Mouse (Mus musculus) bone marrow macrophage, adult 2 months (primary cell): Measurements from ENCODE around the gene Chchd10.

Source experiments
- CTCF ChIP-seq: IDR thresholded peaks from 2 replicates; pipeline ENCODE4 v1.5.1; 2012; ENCODE audit warnings: low read depth, mild to moderate bottlenecking, low read length, moderate library complexity
- POLR2A ChIP-seq: IDR thresholded peaks from 2 replicates; pipeline ENCODE4 v1.6.1; 2012; ENCODE audit warnings: mild to moderate bottlenecking, low read depth, low read length, borderline replicate concordance

DNA sequence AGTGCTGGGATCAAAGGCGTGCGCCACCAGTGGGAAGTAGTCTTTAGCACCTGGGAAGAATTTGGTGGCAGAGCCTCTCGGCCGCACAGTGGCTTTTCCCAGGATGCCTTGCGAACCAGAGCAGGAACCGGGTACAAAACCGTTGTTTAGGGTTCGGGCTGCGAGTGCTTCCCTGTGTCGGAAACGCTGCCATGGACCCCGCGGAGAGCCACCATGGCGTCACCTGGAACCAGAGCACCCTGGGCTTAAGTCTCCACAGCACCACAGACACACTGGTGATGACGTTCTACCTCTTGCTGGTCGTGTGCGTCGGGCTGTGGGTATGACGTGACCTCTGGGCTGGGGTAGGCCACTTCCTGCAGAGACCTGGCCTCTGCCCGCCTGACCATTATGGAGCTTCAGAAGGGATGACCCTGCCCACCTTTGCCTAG, 21.5 kb downstream of the Chchd10 start, which contains the start of gene Gm5134:
- TF ChIP-seq CTCF (no peak), POLR2A (no peak)
